Mouse (Mus musculus): ENCODE results near the gene Myo15.

GRCm38 (mm10) chr11:60433501-60433900, 35.6 kb upstream of the Myo15 start:
- TF ChIP-seq CTCF (IDR thresholded peaks at IDR 0.05; ENCODE audit: insufficient read depth, low read depth, low read length) (no peak), POLR2A (IDR thresholded peaks at IDR 0.05; ENCODE audit: insufficient read depth, low read depth, low read length) (no peak)
